In the genomic region with DNA sequence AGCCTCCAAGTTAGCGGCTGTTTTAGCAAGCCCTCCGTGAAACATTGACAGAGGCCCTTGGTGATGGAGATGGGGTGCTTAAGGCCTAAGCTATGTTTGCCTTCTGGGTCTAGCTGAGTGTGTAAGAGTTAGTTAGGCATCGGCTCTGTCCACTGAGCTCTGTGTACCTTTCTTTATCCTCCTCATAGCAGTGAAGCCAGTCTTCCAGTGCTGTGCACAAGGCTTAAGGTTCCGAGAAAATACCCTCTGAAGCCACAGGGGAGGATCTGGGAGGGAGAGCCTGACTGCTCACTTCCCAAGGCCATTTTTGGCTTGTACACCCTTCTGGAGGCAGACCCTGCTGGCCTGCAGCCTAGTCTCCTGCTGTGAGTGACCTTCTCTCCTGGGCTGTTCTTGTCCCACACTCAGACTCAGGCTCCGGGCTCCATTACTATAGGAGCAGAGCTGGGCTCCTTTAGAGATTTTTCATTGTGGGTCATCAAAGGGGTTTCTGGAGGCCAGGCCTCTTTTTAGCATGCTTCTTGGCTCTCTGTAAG, we compare ENCODE assay signal across 9 mouse cellular contexts. TPM values are rescaled to one million over a fixed set of nuclear protein-coding genes. Genes with fewer than 3 reads are reported as not detected.
DNase-seq lines count a peak whose midpoint lies in the region; TF ChIP-seq lines count a peak whose summit lies in the region.
"Had no signal": no experiment of that assay in that cellular context is flagged by ENCODE, and none has a peak within 500 bp of the region (broad histone marks: within the 10 kb centered on the region; RNA-seq: fewer than 3 reads in every experiment).

No protein-coding gene starts in this region.

- 80% methylated on average over 5 of the region's 5 CpGs for WGBS in lung, adult 2 months

- peak; percentile 42 for DNase-seq in lung, postnatal 10 days
- no peak for DNase-seq in lung, adult 2 months
- DNase-seq in cerebellum, adult 9-10 months = peak; percentile 68
- peak; percentile 78 for DNase-seq in heart, postnatal 4 days
- peak; percentile 78 for DNase-seq in ovary, postnatal 36 days (ENCODE audit: low spot score)
- no peak for DNase-seq in layer of hippocampus, adult 11-12 months (ENCODE audit: low spot score)
- DNase-seq in frontal cortex, postnatal 25 days (ENCODE audit: low spot score in 2 of 2) = no peak
- DNase-seq in left cerebral cortex, adult 9 months (ENCODE audit: low spot score in 2 of 2) = no peak

- no peaks in the 10 kb centered on the region for H3K4me1 ChIP-seq in lung, adult 2 months (ENCODE audit: control insufficient read depth, insufficient read depth, low read length)

- no peak for TF ChIP-seq POLR2A in lung, adult 2 months (IDR thresholded peaks at IDR 0.05; ENCODE audit: borderline replicate concordance, extremely low read depth, low read depth, low read length)

- H3K4me3 ChIP-seq in lung, adult 2 months (replicated peaks; ENCODE audit: extremely low read depth, low read depth, low read length) = no peak overlapping the region
- H3K4me3 ChIP-seq: embryonic facial prominence, embryonic 15.5 days had no signal

- TF ChIP-seq CTCF in lung, adult 2 months (IDR thresholded peaks at IDR 0.05; ENCODE audit: insufficient read depth, low read length) = no peak

RNA-seq across cellular contexts. Expression of a gene that starts 56.7 kb away (rescaled TPM):
- 0.95 and 1.4 TPM in 2 replicates for polyA plus RNA-seq in lung, adult 2 months (2012; rRNA removed)
- total RNA-seq in heart, postnatal 4 days (2021) = 1 to 10 TPM; 6.8 to 7.9 TPM

RNA-seq across cellular contexts. Expression of a gene that starts 56.7 kb away (rescaled TPM):
- polyA plus RNA-seq in lung, adult 2 months (2012; rRNA removed) = 0.10 TPM in 1 of 2 replicates, not detected in the other
- not detected for total RNA-seq in heart, postnatal 4 days (2021)

RNA-seq across cellular contexts. Expression of a gene that starts 56.7 kb away (rescaled TPM):
- 15.7 and 15.9 TPM in 2 replicates for polyA plus RNA-seq in lung, adult 2 months (2012; rRNA removed)
- 10 to 100 TPM; 53.8 to 54.7 TPM for total RNA-seq in heart, postnatal 4 days (2021)

Comparison
In these comparisons a context has a peak if more than half of its experiments do, and no peak if none do; other contexts are left out.
1. DNase-seq: peak in lung, postnatal 10 days (single experiment), cerebellum, adult 9-10 months (single experiment), heart, postnatal 4 days (single experiment) and ovary, postnatal 36 days (single experiment); none in lung, adult 2 months (single experiment), layer of hippocampus, adult 11-12 months (single experiment), frontal cortex, postnatal 25 days (0 of 2) and left cerebral cortex, adult 9 months (0 of 2).